Mouse (Mus musculus) MEL (cell line): ENCODE results near the gene Egr4. TPM values are rescaled to one million over a fixed set of nuclear protein-coding genes. Genes with fewer than 3 reads are reported as not detected.

Experiments
- DNase-seq: peaks from one replicate; pipeline ENCODE4 v3.0.0; 2011; ENCODE audit warnings: low read depth, low spot score
- H3K27ac ChIP-seq: 2 replicates; pipeline ENCODE4 v1.5.1; 2012; ENCODE audit warnings: low read depth, mild to moderate bottlenecking, control low read depth, low read length, moderate library complexity; ENCODE audit not compliant: control insufficient read depth
- H3K27me3 ChIP-seq, 2 experiments: fragments of 150-350 bp in 1 of 2; sonication (generic) in 1 of 2; 2 replicates each; pipeline ENCODE4 v1.6.1; 2012; ENCODE audit warnings: low read length in 2 of 2, mild to moderate bottlenecking in 2 of 2, improper control_type of control experiment in 1 of 2, moderate library complexity in 1 of 2; ENCODE audit not compliant: insufficient read depth in 2 of 2, control insufficient read depth in 1 of 2
- H3K36me3 ChIP-seq, 2 experiments: 2 replicates each; pipeline ENCODE4 v1.6.1; 2012 to 2014; ENCODE audit warnings: low read length in 2 of 2, improper control_type of control experiment in 1 of 2, inconsistent platforms in 1 of 2, mild to moderate bottlenecking in 1 of 2; ENCODE audit not compliant: insufficient read depth in 2 of 2, control insufficient read depth in 1 of 2
- H3K4me1 ChIP-seq, 2 experiments: fragments of 150-350 bp in 1 of 2; sonication (generic) in 1 of 2; 2 replicates each; pipeline ENCODE4 v1.6.1; 2012; ENCODE audit warnings: low read length in 2 of 2, improper control_type of control experiment in 1 of 2, mild to moderate bottlenecking in 1 of 2; ENCODE audit not compliant: insufficient read depth in 2 of 2, control insufficient read depth in 1 of 2
- H3K4me3 ChIP-seq, 2 experiments: fragments of 150-350 bp in 1 of 2; sonication (generic) in 1 of 2; 2 replicates each; pipeline ENCODE4 v1.5.1; 2012; ENCODE audit warnings: low read depth in 2 of 2, low read length in 2 of 2, mild to moderate bottlenecking in 2 of 2, moderate library complexity in 2 of 2, control low read depth in 1 of 2, improper control_type of control experiment in 1 of 2; ENCODE audit not compliant: control insufficient read depth in 1 of 2, insufficient read depth in 1 of 2
- H3K79me2 ChIP-seq: 2 replicates; pipeline ENCODE4 v1.6.1; 2012; ENCODE audit warnings: mild to moderate bottlenecking, low read length, moderate library complexity; ENCODE audit not compliant: control insufficient read depth, poor library complexity, insufficient read depth
- H3K9ac ChIP-seq: 2 replicates; pipeline ENCODE4 v1.6.1; 2012; ENCODE audit warnings: low read depth, mild to moderate bottlenecking, control low read depth, low read length, moderate library complexity; ENCODE audit not compliant: control insufficient read depth, poor library complexity, severe bottlenecking
- H3K9me3 ChIP-seq: fragments of 150-350 bp; sonication (generic); replicated peaks from 2 replicates; pipeline ENCODE4 v1.6.1; 2012; ENCODE audit warnings: mild to moderate bottlenecking, low read length, improper control_type of control experiment, moderate library complexity; ENCODE audit not compliant: insufficient read depth
- BHLHE40 ChIP-seq: IDR thresholded peaks from 2 replicates; pipeline ENCODE4 v1.6.1; 2012; ENCODE audit warnings: low read depth, mild to moderate bottlenecking, inconsistent platforms, low read length, improper control_type of control experiment, borderline replicate concordance
- CHD2 ChIP-seq: IDR thresholded peaks from 2 replicates; pipeline ENCODE4 v1.6.1; 2011; ENCODE audit warnings: low read length, improper control_type of control experiment
- E2F4 ChIP-seq: IDR thresholded peaks from 2 replicates; pipeline ENCODE4 v1.6.1; 2011; ENCODE audit warnings: low read depth, low read length, improper control_type of control experiment, borderline replicate concordance
- ELF1 ChIP-seq: IDR thresholded peaks from 2 replicates; pipeline ENCODE4 v1.6.1; 2014; ENCODE audit warnings: low read depth, mild to moderate bottlenecking, inconsistent platforms, low read length, improper control_type of control experiment, moderate library complexity
- EP300 ChIP-seq, 2 experiments: IDR thresholded peaks; 2 replicates each; pipeline ENCODE4 v1.6.1; 2011; ENCODE audit warnings: improper control_type of control experiment in 2 of 2, low read length in 2 of 2, low read depth in 1 of 2, mild to moderate bottlenecking in 1 of 2
- GABPA ChIP-seq: IDR thresholded peaks from 2 replicates; pipeline ENCODE4 v1.6.1; 2012; ENCODE audit warnings: low read depth, mild to moderate bottlenecking, inconsistent platforms, low read length, improper control_type of control experiment, moderate library complexity
- GATA1 ChIP-seq: IDR thresholded peaks from 2 replicates; pipeline ENCODE4 v1.6.1; 2011; ENCODE audit warnings: low read depth, low read length, improper control_type of control experiment
- HCFC1 ChIP-seq: IDR thresholded peaks from 2 replicates; pipeline ENCODE4 v1.6.1; 2012; ENCODE audit warnings: low read depth, mild to moderate bottlenecking, inconsistent platforms, low read length, improper control_type of control experiment, moderate library complexity
- KAT2A ChIP-seq: conservative IDR thresholded peaks from 2 replicates; pipeline ENCODE4 v1.6.1; 2012; ENCODE audit warnings: low read depth, low read length, improper control_type of control experiment, inconsistent platforms
- MAFK ChIP-seq: IDR thresholded peaks from 2 replicates; pipeline ENCODE4 v1.6.1; 2011; ENCODE audit warnings: low read depth, mild to moderate bottlenecking, low read length, improper control_type of control experiment, borderline replicate concordance
- MAZ ChIP-seq: IDR thresholded peaks from 2 replicates; pipeline ENCODE4 v1.6.1; 2012; ENCODE audit warnings: low read depth, mild to moderate bottlenecking, inconsistent platforms, low read length, improper control_type of control experiment
- MEF2A ChIP-seq: IDR thresholded peaks from 2 replicates; pipeline ENCODE4 v1.6.1; 2014; ENCODE audit warnings: low read depth, mild to moderate bottlenecking, inconsistent platforms, low read length, improper control_type of control experiment; ENCODE audit not compliant: poor library complexity, insufficient replicate concordance, severe bottlenecking; ENCODE audit errors: extremely low read depth
- POLR2A ChIP-seq, 2 experiments: IDR thresholded peaks; 2 replicates each; pipeline ENCODE4 v1.6.1; 2011 to 2012; ENCODE audit warnings: low read length in 2 of 2, mild to moderate bottlenecking in 2 of 2, control low read depth in 1 of 2, improper control_type of control experiment in 1 of 2, low read depth in 1 of 2, moderate library complexity in 1 of 2; ENCODE audit not compliant: control insufficient read depth in 1 of 2, insufficient read depth in 1 of 2, poor library complexity in 1 of 2
- POLR2AphosphoS2 ChIP-seq: IDR thresholded peaks from 2 replicates; pipeline ENCODE4 v1.6.1; 2011; ENCODE audit warnings: low read length, improper control_type of control experiment
- POLR2AphosphoS5 ChIP-seq: IDR thresholded peaks from 2 replicates; pipeline ENCODE4 v1.6.1; 2012; ENCODE audit warnings: low read depth, borderline replicate concordance, mild to moderate bottlenecking, inconsistent platforms, low read length, moderate library complexity, mixed read lengths
- SIN3A ChIP-seq: IDR thresholded peaks from 2 replicates; pipeline ENCODE4 v1.6.1; 2012; ENCODE audit warnings: low read length, improper control_type of control experiment, inconsistent platforms
- SMC3 ChIP-seq: IDR thresholded peaks from 2 replicates; pipeline ENCODE4 v1.6.1; 2011; ENCODE audit warnings: low read depth, low read length, improper control_type of control experiment
- TAL1 ChIP-seq: IDR thresholded peaks from 2 replicates; pipeline ENCODE4 v1.6.1; 2012; ENCODE audit warnings: mild to moderate bottlenecking, inconsistent platforms, low read length, moderate library complexity, mixed read lengths
- TBP ChIP-seq: IDR thresholded peaks from 2 replicates; pipeline ENCODE4 v1.8.0; 2011; ENCODE audit warnings: low read depth, low read length, improper control_type of control experiment
- TCF12 ChIP-seq: IDR thresholded peaks from 2 replicates; pipeline ENCODE4 v1.6.1; 2014; ENCODE audit warnings: low read depth, mild to moderate bottlenecking, inconsistent platforms, low read length, improper control_type of control experiment, moderate library complexity
- UBTF ChIP-seq: IDR thresholded peaks from 2 replicates; pipeline ENCODE4 v1.6.1; 2012; ENCODE audit warnings: low read depth, mild to moderate bottlenecking, inconsistent platforms, low read length, improper control_type of control experiment, moderate library complexity, borderline replicate concordance; ENCODE audit not compliant: insufficient read depth
- USF2 ChIP-seq, 2 experiments: IDR thresholded peaks; 2 replicates each; pipeline ENCODE4 v1.6.1; 2011 to 2012; ENCODE audit warnings: improper control_type of control experiment in 2 of 2, low read length in 2 of 2, borderline replicate concordance in 1 of 2, inconsistent platforms in 1 of 2, low read depth in 1 of 2, mild to moderate bottlenecking in 1 of 2; ENCODE audit not compliant: insufficient read depth in 1 of 2
- ZMIZ1 ChIP-seq: IDR thresholded peaks from 2 replicates; pipeline ENCODE4 v1.6.1; 2012; ENCODE audit warnings: low read depth, mild to moderate bottlenecking, inconsistent platforms, low read length, improper control_type of control experiment, moderate library complexity
- ZNF384 ChIP-seq: IDR thresholded peaks from 2 replicates; pipeline ENCODE4 v1.6.1; 2012; ENCODE audit warnings: low read depth, mild to moderate bottlenecking, inconsistent platforms, low read length, improper control_type of control experiment
- polyA plus RNA-seq, 2 experiments: library from polyadenylated mRNA; stranded (reverse) in 1 of 2; unstranded in 1 of 2; fragments of >175 nt in 1 of 2; fragments of >200 nt in 1 of 2; gene quantifications; 2 replicates each; pipeline versions ENCODE4 v1.2.1 to v1.2.4; 2012; ENCODE audit warnings: low replicate concordance in 2 of 2, low read depth in 1 of 2; ENCODE audit not compliant: insufficient read length in 2 of 2, insufficient read depth in 1 of 2, missing spikeins in 1 of 2
- total RNA-seq: library from RNA; depleted of rRNA; stranded (reverse); fragments of 300-350 nt; gene quantifications from 2 replicates; pipeline ENCODE4 v1.2.3, GENCODE M21; 2012

Gene Egr4
- total and polyA plus RNA-seq, 3 experiments = not detected

- Histone ChIP-seq H3K9me3 (no peaks in the 10 kb centered on the region), H3K4me3 (no peak overlapping the region), H3K79me2 (no peaks in the 10 kb centered on the region), H3K27ac (no peak overlapping the region), H3K4me1 (no peaks in the 10 kb centered on the region), H3K36me3 (no peaks in the 10 kb centered on the region), H3K9ac (no peak overlapping the region), H3K27me3 (peaks cover 2 to 5% of the 10 kb centered on the region in 2 experiments; a peak in 3 of 4 replicates)
- TF ChIP-seq GABPA (no peak), MAZ (no peak), POLR2A (IDR thresholded peaks at IDR 0.05; ENCODE audit: control insufficient read depth in 1 of 2, insufficient read depth in 1 of 2, low read depth in 1 of 2, low read length in 2 of 2, poor library complexity in 1 of 2) (no peak), EP300 (IDR thresholded peaks at IDR 0.05; ENCODE audit: low read depth in 1 of 2, low read length in 2 of 2) (no peak), MAFK (no peak), UBTF (no peak), SMC3 (no peak), SIN3A (no peak), POLR2AphosphoS2 (no peak), ZNF384 (no peak), USF2 (IDR thresholded peaks at IDR 0.05; ENCODE audit: borderline replicate concordance in 1 of 2, insufficient read depth in 1 of 2, low read depth in 1 of 2, low read length in 2 of 2) (no peak)
- no peak for DNase-seq
Observed at GRCm38 (mm10) chr6:85522825-85523224, 9.4 kb upstream of the Egr4 start.

- Histone ChIP-seq H3K27ac (no peak overlapping the region), H3K4me3 (no peak overlapping the region), H3K9me3 (no peaks in the 10 kb centered on the region), H3K36me3 (no peaks in the 10 kb centered on the region), H3K27me3 (peaks cover 2 to 5% of the 10 kb centered on the region in 2 experiments; a peak in 3 of 4 replicates), H3K9ac (no peak overlapping the region), H3K4me1 (no peaks in the 10 kb centered on the region)
- TF ChIP-seq HCFC1 (no peak), CHD2 (no peak), E2F4 (no peak), TBP (no peak), TCF12 (no peak), MAZ (no peak), POLR2AphosphoS5 (no peak), UBTF (no peak), KAT2A (no peak), GATA1 (no peak), ZMIZ1 (no peak), TAL1 (no peak), BHLHE40 (no peak), USF2 (IDR thresholded peaks at IDR 0.05; ENCODE audit: borderline replicate concordance in 1 of 2, insufficient read depth in 1 of 2, low read depth in 1 of 2, low read length in 2 of 2) (no peak), MEF2A (no peak), ELF1 (no peak), POLR2AphosphoS2 (no peak)
- TF ChIP-seq, all 39 proteins: peak for 0
- no peaks in the 10 kb centered on the region for H3K79me2 ChIP-seq
- no peak for DNase-seq
Observed at GRCm38 (mm10) chr6:85522026-85522425, 8.6 kb upstream of the Egr4 start.
